Mouse (Mus musculus) liver, adult 2 months (tissue): ENCODE measurements around the gene Gm9945. TPM values are rescaled to one million over a fixed set of nuclear protein-coding genes. Genes with fewer than 3 reads are reported as not detected.

Source experiments
- DNase-seq: peaks from one replicate; pipeline ENCODE4 v3.0.0-alpha.2; 2011; ENCODE audit warnings: low read depth, low spot score; ENCODE audit errors: extremely low read depth
- H3K27ac ChIP-seq: fragments of 200-500 bp; replicated peaks from 2 replicates; pipeline ENCODE4 v1.5.1; 2012; ENCODE audit warnings: low read depth, mild to moderate bottlenecking, control low read depth, inconsistent platforms, low read length; ENCODE audit not compliant: insufficient read depth
- H3K27me3 ChIP-seq: fragments of 200-500 bp; 2 replicates; pipeline ENCODE4 v1.6.1; 2012; ENCODE audit warnings: mild to moderate bottlenecking, moderate library complexity, low read length, inconsistent platforms; ENCODE audit not compliant: control insufficient read depth, insufficient read depth
- H3K36me3 ChIP-seq: fragments of 200-500 bp; 2 replicates; pipeline ENCODE4 v1.6.1; 2012; ENCODE audit warnings: low read length, inconsistent platforms; ENCODE audit not compliant: control insufficient read depth, insufficient read depth
- H3K4me1 ChIP-seq: fragments of 200-500 bp; 2 replicates; pipeline ENCODE4 v1.6.1; 2011; ENCODE audit warnings: low read length; ENCODE audit not compliant: control insufficient read depth, insufficient read depth
- H3K4me3 ChIP-seq: fragments of 200-500 bp; 2 replicates; pipeline ENCODE4 v1.5.1; 2011; ENCODE audit warnings: low read depth, mild to moderate bottlenecking, control low read depth, low read length, moderate library complexity; ENCODE audit not compliant: insufficient read depth
- H3K79me2 ChIP-seq: fragments of 200-500 bp; 2 replicates; pipeline ENCODE4 v1.6.1; 2012; ENCODE audit warnings: inconsistent platforms, mild to moderate bottlenecking, low read length, moderate library complexity; ENCODE audit not compliant: control insufficient read depth, insufficient read depth
- H3K9ac ChIP-seq: fragments of 200-500 bp; 2 replicates; pipeline ENCODE4 v1.6.1; 2012; ENCODE audit warnings: low read depth, mild to moderate bottlenecking, control low read depth, inconsistent platforms, low read length
- CTCF ChIP-seq: fragments of 200-500 bp; IDR thresholded peaks from 2 replicates; pipeline ENCODE4 v1.5.1; 2011; ENCODE audit warnings: low read depth, low read length, control low read depth
- POLR2A ChIP-seq: fragments of 200-500 bp; IDR thresholded peaks from 2 replicates; pipeline ENCODE4 v1.6.1; 2011; ENCODE audit warnings: low read length, control low read depth; ENCODE audit not compliant: insufficient read depth; ENCODE audit errors: extremely low read depth
- WGBS: fragments of 180-500 bp; shearing (Covaris S2); methylation state at CpG from one replicate; pipeline ENCODE4 v1.1.7; 2018; 5-methylcytosine and 5-hydroxymethylcytosine counted together
- polyA plus RNA-seq: library from polyadenylated mRNA; depleted of rRNA; stranded (reverse); fragments of >200 nt; gene quantifications from 2 replicates; pipeline ENCODE4 v1.2.3, GENCODE M21; 2012
- total RNA-seq: library from RNA; depleted of rRNA; stranded (reverse); fragments of >200 nt; gene quantifications from 2 replicates; pipeline ENCODE4 v1.2.3, GENCODE M21; 2014

Gene Gm9945
- total and polyA plus RNA-seq, 2 experiments = not detected

DNA sequence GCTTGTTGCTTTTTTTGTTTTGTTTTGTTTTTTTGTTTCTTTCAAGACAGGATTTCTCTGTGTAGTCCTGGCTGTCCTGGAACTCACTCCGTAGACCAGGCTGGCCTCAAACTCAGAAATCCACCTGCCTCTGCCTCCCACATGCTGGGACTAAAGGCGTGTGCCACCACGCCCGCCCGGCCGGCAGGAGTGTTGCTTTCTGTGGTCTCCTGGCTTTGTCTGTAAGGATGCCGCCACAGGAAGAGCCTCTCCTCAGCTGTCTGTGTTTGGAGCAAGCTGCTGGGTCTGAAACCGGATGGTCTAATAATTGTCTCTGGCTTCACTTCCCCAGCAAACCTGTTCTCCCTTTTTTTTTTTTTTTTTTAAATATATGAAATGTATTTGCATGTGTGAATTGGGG lies 44.5 kb upstream of the Gm9945 start:
- 92% methylated on average over 8 of the region's 8 CpGs for WGBS
- Histone ChIP-seq H3K79me2 (no peaks in the 10 kb centered on the region), H3K9ac (no peak overlapping the region), H3K36me3 (no peaks in the 10 kb centered on the region), H3K27ac (no peak overlapping the region), H3K4me3 (no peak overlapping the region), H3K27me3 (no peaks in the 10 kb centered on the region), H3K4me1 (peaks cover 3% of the 10 kb centered on the region; the same call in 1 of the 2 replicates)
- no peak for DNase-seq
- no peak for TF ChIP-seq CTCF
- TF ChIP-seq POLR2A = no peak

DNA sequence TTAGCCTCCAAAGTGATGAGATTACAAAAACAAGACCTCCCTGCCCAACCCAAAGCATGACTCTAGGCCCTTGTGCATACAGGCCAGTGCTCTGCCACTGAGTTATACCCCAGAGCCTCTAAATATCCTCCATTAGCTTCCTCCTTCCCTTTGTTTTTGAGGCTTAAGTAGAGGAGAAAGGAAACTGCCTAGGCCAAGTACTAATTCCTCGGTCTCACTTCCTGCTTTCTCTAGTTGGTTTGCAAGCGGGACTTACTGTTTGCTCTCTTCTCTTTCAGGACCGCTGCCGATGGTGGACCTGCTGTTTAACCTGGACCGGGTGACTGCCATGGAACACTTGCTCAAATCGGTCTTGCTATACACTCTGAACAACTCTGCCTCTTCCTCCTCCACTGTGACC lies 43.6 kb upstream of the Gm9945 start:
- Histone ChIP-seq H3K27me3 (no peaks in the 10 kb centered on the region), H3K4me1 (peaks cover 3% of the 10 kb centered on the region; the same call in 1 of the 2 replicates), H3K4me3 (no peak overlapping the region), H3K9ac (no peak overlapping the region), H3K27ac (no peak overlapping the region), H3K36me3 (no peaks in the 10 kb centered on the region), H3K79me2 (no peaks in the 10 kb centered on the region)
- no peak for DNase-seq
- WGBS = 78% methylated on average over 6 of the region's 6 CpGs
- TF ChIP-seq POLR2A = no peak

GRCm38 (mm10) chr11:53441921-53442320 lies 38.0 kb upstream of the Gm9945 start:
- DNase-seq = no peak
- no peak for TF ChIP-seq CTCF
- no peak for TF ChIP-seq POLR2A
- H3K4me3 ChIP-seq = no peak overlapping the region
- no peaks in the 10 kb centered on the region for H3K27me3 ChIP-seq
- H3K4me1 ChIP-seq = peaks cover 10% of the 10 kb centered on the region
- H3K27ac ChIP-seq = no peak overlapping the region
- no peaks in the 10 kb centered on the region for H3K79me2 ChIP-seq
- no peaks in the 10 kb centered on the region for H3K36me3 ChIP-seq
- no peak overlapping the region for H3K9ac ChIP-seq
- 52% methylated on average over 12 of the region's 12 CpGs for WGBS

DNA sequence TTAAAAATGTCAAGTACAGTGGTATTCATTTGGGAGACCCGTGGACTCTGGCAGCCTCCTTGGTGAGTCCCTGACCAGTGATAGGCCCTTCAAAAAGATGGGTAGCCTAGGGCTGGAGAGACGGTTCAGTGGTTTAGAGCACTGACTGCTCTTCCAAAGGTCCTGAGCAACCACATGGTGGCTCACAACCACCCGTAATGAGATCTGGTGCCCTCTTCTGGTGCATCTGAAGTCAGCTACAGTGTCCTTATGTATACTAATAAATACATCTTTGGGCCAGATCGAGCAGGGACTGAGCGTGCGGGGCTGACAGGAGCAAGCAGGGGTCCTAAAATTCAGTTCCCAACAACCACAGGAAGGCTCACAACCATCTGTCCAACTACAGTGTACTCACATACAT lies 36.1 kb upstream of the Gm9945 start:
- no peaks in the 10 kb centered on the region for H3K27me3 ChIP-seq
- H3K4me1 ChIP-seq = peaks cover 14% of the 10 kb centered on the region
- H3K36me3 ChIP-seq = no peaks in the 10 kb centered on the region
- TF ChIP-seq POLR2A = no peak
- TF ChIP-seq CTCF = peak; percentile 62
- no peak overlapping the region for H3K4me3 ChIP-seq
- no peak overlapping the region for H3K9ac ChIP-seq
- H3K79me2 ChIP-seq = no peaks in the 10 kb centered on the region
- H3K27ac ChIP-seq = no peak overlapping the region
- DNase-seq = peak; percentile 44
- WGBS = 17% methylated on average over 6 of the region's 6 CpGs

DNA sequence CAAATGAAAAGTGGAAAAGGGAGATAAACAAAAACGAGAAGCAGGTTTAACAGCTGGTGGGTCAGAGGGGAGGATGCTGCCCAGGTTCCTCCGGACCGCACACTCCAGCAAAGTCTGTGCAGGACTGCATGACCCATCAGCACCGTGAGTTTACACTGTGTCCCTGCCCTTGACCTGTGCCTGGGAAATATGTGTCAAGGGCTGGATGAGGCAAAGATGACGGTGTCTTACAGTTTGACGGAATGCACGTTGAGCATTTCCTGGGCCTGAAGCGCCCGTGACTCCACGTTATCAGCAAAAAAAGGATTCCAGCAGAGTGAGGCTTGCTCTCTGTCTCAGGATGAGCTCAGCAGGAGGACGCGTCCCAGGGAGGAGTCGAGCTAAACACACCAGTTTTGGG lies 34.4 kb upstream of the Gm9945 start:
- H3K9ac ChIP-seq = no peak overlapping the region
- WGBS = 16% methylated on average over 13 of the region's 13 CpGs
- H3K27ac ChIP-seq = 0 out of 2 replicates have a peak overlapping the region, but pooled peaks have one; percentile 8
- peak; percentile 68 for DNase-seq
- no peak for TF ChIP-seq CTCF
- H3K4me1 ChIP-seq = peaks cover 28% of the 10 kb centered on the region
- no peak overlapping the region for H3K4me3 ChIP-seq
- H3K36me3 ChIP-seq = no peaks in the 10 kb centered on the region
- no peaks in the 10 kb centered on the region for H3K27me3 ChIP-seq
- H3K79me2 ChIP-seq = no peaks in the 10 kb centered on the region

GRCm38 (mm10) chr11:53446183-53446582 lies 33.8 kb upstream of the Gm9945 start:
- H3K79me2 ChIP-seq = no peaks in the 10 kb centered on the region
- no peak for TF ChIP-seq CTCF
- TF ChIP-seq POLR2A = no peak
- peaks cover 34% of the 10 kb centered on the region for H3K4me1 ChIP-seq
- H3K27ac ChIP-seq = peak overlapping the region; percentile 19; the same call in 1 of the 2 replicates
- H3K27me3 ChIP-seq = no peaks in the 10 kb centered on the region
- no peak overlapping the region for H3K4me3 ChIP-seq
- no peak overlapping the region for H3K9ac ChIP-seq
- peak; percentile 96 for DNase-seq
- WGBS = 25% methylated on average over 13 of the region's 13 CpGs
- H3K36me3 ChIP-seq = no peaks in the 10 kb centered on the region
